Mouse (Mus musculus) spleen, embryonic (tissue): Measurements from ENCODE around the gene Intu.

ENCODE experiments used
- CTCF ChIA-PET: fragments of 350-600 bp; sonication (Branson Sonifier 250); formaldehyde crosslinking; loops from one replicate; lab custom pipeline; 2022; lab: Charles Lee

Intu gene

DNA sequence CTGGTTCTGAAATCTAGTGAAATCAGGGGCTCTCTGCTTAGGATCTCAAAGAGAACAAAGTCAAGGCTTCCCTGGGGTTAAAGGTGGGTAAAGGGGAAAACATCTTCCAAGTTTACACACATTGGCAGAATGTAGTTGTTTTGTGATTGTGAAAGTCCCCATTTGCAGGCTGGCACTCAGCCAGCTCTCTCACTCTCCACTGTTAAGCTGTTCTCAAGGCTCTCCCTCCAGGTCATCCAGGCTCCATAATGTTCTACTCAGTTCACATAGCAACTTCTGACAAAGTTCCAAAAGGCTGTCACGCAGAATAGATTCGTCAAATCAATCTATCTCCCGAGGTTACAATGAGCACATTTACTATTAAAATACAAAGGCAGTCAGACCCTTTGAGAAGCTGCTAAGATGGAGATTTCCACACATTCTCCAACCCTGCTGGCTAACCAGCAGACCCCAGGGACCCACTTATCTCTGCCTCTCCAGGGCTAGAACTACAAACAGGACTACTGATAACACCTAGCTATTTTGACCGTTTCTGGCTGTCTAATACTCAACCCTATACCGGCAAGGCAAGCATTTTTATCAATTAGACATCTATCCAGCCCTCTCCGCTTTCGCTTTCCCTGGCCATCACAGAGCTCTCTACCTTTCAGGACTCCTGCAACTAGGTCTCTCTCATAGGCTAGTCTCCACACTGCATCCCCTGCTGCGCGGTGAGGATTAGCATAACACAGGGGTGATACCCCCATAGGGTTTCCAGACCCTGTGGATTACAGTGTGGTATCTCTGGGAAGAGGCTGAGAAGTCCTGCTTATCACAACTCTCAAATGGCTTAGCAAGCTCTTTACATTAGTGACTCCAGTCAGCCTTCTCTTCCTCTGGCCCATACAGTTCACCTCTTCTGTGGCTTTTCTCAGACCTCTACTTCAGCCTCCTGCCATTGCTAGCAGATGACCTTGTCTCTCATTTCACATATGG, 2.8 kb upstream of the Intu start:
- CTCF ChIA-PET = no interaction called here

DNA sequence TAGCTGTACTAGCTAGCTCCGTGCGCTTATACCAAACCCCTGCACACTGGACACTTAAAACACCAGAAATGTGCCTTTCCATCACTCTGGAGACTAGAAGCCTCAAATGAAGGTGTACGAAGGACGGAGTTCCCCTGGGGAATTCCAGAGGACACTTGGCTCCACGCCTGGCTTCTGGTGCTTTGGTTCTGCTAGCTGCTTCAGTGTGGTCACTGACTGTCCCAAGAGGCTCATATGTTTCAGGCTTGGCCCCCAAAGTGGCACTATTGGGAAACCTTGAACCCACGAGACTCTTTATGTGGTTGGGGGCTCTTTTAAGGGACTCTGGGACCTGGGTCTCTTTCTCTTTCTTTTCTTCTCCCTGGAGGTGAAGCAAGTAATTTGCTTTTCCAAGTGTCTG, 2.1 kb upstream of the Intu start:
- CTCF ChIA-PET = no interaction called here

DNA sequence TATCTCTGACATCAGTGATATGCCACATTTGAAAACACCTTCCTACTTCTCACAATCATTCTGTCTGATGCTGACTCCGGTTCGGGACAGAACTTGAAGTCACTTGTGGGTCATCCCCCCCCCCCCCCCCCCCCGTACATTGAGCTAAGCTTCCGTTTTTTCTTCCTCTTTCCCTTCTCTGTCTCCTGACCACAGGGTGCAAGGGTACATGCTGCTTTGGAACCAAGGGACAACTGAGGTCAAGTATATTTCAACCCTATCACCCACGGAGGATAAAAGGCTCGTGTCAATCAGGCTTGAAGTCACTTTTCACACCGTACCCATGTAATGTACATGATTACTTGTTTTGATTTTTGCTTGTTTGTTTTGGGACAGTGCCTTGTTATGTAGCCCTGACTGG, 241 bp upstream of the Intu start:
- CTCF ChIA-PET = no interaction called here

DNA sequence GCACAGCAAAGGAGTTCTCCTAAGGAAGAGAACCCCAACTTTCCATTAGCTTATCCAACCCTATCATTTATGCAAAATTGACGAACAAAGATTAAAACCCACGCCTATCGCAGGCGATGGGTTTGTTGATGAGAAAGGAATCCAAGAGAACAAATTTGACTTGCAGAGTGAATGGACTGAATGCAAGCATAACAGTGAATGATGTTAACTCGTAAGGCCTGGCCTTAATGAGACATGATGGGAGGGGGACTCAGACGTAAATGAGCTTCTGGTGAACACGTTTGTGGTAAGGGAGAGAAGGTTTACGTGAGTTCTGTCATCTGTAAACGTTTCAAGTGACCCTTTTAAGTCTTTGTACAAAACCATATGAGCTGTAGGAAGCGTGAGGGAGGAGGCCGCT, 1.2 kb downstream of the Intu start:
- CTCF ChIA-PET = interaction anchor here (0.5 kb wide), 1 partner anchor 1309 kb away, joined by 4 read pairs; no protein-coding TSS in a partner anchor

DNA sequence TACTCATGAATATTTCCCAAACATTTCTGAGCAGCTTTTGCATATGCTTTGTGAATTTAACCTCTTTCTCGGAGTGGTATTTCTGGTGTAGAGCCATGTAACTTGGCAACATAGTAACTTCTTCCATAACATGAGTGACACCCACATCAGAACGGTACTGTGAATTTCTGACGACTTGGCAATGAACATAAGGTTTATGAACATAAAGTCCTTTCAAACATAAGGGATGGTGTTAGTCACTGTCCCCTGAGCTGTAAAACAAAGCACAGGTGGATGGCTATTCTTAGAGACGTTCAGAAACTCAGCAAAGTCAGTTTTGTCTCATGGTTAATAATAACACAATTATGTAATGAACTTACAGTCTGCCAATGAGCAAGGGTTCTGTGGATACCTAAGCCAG, 3.1 kb downstream of the Intu start:
- CTCF ChIA-PET = no interaction called here

DNA sequence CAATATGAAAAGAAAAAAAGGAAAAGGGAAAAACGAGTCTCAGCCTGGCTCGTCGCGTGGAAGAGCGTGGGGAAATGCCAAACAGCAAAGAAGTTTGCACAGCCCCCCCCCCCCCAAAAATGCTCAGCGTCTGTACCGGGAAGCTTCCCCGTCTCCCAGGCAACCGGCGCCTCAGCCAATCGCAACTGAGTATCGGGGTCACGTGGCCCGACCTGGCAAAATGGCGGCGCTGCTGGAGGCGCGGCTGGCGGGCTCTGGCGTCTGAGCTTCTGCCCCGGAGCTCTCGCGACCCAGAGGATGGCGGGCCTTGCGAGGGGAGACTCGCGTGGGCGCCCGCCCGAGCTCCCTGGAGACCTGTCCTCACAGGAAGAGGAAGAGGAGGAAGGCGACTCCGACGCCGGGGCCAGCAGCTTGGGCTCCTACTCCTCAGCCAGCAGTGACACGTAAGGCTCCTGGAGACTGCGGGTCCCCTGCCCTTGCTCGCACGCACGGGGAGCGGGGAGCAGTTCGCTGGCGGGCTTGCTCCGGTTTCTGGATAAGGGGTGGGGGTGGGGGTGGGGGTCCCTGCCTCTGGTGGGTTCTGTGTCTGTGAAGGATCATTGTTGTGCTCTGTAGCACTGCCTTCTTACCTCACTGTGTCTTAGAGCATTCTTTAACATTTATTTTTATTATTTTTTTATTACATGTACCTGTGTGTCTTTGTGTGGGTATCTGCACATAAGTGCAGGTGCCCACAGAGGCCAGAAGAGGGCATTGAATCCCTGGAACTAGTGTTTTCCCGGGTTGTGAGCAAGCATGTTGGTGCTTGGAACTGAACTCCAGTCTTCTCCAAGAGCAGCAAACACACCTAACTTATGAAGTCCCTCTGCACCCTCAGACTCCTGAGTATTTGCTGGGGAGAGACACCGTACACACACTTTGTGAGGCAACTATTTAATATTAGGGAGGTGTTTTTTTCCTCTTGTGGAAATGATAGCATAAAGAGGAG, 9.8 kb downstream of the Intu start:
- CTCF ChIA-PET = no interaction called here

DNA sequence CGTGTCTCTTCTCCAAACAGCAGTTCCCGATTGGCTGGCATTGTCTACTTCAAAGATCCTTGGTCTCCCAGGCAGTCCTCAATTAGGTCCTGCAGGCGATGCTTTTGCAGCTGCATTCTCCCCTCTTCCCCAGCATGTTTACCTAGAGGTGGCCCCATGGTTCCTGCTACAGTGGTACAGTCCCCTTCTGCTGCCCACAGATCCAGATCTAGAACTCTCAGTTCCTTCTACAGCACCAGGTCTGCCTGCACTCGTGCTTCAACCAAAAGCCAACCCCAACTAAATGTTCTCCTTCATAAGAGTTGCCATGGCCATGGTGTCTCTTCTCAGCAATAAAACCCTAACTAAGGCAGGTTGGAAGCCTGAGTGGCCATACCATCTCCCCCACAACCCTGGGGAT, 15.5 kb downstream of the Intu start:
- CTCF ChIA-PET = interaction anchor here (0.9 kb wide), 1 partner anchor 23 kb away, joined by 13 read pairs; no protein-coding TSS in a partner anchor

DNA sequence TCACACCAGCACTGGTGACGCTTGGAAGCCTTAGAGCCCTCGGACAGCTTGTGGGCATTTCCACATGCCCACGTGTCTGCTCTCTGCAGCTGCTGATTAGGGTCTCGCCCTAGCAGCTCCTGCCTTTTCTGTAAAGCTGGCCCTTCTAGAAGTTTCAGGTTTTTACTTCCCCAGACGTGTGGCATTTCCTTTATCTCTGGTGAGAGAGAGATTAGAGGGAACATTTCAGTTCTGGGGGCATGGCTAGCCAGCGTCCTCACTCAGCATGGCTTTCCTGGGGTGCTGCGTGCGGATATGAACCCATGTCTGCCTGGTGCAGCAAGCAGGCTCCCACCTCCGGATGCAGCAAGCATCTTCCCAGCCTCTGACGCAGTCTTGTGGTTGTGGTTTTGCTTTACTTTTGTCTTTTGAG, 121.9 kb downstream of the Intu start:
- CTCF ChIA-PET = no interaction called here

DNA sequence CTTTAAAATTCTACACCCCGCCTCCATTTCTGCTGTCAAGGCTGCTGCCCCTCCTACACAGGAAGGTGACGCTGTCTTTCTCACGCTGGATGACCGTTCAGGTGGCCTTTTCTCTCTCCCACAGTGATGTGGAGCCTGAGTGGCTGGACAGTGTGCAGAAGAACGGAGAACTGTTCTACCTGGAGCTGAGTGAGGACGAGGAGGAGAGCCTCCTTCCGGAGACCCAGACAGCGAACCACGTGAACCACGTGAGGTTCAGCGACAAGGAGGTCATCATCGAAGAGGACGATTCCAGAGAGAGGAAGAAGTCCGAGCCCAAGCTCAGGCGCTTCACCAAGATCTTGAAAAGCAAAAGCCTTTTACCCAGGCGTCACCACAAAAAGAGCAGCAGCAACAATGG, 122.5 kb downstream of the Intu start:
- CTCF ChIA-PET = no interaction called here

DNA sequence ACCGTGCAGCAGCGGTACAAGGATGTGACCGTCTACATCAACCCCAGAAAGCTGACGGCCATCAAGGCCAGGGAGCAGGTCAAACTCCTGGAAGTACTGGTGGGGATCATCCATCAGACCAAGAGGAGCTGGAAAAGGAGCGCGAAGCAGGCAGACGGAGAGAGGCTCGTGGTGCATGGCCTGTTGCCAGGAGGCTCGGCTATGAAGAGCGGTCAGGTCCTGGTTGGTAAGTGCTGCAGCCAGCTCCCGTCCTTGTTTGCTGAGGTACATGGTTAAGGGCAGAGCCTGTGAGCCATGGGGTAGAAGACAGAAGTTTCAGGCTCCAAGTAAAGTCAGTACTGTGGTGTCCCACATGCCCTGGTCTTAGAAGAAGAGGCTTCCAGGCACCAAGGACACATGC, 122.9 kb downstream of the Intu start:
- CTCF ChIA-PET = no interaction called here

DNA sequence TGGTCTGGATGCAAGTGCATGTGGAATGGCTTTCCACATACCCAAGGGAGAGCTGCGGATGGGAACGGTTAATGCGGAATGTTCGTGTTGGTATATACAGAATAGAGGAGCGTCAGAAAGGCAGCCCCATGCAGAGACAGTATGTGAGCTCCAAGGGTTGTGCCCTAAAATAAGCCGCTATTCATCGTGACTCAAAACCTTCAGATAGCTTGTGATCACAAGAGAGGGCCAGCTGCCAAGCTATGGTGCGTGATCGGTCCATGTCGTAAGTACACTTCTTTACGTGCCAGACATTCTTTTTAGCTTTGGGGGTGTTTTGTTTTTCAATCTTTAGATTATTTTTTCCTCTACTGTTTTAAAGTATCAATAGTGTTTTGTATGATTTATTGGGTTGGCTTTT, 124.5 kb downstream of the Intu start:
- CTCF ChIA-PET = no interaction called here

DNA sequence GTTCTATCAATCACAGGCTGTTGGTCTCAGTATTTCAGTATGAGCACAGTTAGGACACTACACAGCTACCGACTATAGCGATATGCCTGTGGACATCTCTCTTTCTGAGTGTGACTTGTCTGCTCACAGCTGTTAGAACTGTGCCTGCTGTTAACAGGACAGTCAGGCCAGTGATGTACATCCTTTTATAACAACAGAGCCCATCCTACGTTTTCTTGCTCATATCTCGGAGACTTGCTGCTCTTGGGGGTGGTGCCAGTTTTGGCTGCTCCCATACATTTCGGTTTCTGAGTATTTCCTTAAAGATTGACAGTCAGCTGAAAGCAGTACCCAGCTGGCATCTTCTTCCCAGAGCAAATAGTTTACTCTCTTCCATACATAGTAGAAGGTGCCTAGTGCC, 125.3 kb downstream of the Intu start:
- CTCF ChIA-PET = no interaction called here

DNA sequence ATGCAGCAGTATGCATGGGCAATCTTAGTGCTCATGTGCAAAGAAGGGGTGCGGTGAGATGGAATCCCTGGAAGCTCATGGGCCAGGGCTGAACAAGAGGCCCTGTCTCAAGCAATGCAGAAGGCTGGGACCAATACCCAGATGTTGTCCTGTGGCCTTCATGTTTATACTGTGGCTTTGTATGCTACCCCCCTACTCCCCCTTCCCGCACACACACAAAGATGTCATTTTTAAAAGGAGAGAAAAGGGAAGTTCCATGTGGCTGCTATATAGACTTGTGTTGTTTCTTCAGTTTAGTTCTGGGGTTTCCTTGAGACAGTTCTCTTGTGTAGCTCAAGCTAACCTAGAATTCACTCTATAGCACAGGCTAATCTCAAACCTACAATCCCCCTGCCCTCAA, 129.1 kb downstream of the Intu start:
- CTCF ChIA-PET = no interaction called here

DNA sequence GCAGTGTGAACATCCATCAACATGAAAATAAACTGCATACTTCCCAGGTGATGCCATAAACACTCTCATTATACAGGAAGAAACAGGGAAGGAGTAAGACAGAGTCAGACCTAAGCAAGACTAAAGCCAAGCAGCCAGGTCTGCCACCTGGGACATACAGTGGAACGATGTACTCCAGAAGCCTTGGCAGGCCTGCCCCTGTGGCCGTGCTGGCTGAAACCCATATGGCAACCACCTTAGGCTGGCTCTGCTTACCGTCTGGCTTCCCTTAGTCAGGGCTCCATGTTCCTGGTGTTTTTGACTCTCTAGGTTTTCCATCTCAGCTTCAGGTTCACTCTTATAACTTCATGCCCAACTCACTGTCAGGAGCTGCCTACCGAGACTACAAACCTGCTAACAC, 135.0 kb downstream of the Intu start:
- CTCF ChIA-PET = no interaction called here

DNA sequence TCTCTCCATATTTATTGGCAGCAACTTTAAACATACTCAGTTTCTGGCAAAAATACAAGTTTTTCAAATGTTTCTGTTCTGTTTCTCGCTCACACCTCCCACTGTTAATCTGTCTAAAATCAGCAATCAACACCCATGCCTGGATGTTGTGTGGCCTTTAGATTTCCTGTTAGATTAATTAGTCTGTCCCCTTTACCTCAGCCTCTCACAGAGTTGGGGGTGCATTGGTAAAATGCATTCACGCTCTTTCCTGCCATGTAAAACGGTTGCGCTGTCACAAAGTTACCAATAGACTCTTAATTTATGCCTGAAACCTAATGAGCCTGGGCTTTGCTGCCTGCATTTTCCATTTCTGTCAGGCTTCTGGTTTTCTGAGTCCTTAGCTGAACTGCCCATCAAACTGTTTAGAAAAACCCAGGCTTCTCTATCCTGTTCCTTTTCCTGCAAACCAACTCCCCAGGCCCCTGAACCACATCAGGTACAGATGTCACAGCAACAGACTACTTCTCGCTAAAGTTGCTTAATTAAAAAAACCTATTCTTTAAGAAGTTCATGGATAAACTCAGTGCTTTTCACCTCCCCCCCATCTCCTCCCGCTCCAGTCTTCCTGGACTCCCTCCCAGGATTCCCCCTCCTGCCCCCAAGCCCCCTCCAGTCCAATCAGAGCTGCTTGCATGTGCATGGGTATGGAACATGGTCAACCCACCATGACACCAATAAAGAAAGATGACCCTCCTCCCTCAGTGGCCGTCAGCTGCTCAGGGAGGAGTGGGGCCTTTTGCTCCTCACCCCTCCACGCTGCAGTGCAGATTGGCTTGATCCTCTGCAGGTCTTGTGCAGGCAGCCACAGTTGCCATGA, 136.0 kb downstream of the Intu start:
- CTCF ChIA-PET = no interaction called here

DNA sequence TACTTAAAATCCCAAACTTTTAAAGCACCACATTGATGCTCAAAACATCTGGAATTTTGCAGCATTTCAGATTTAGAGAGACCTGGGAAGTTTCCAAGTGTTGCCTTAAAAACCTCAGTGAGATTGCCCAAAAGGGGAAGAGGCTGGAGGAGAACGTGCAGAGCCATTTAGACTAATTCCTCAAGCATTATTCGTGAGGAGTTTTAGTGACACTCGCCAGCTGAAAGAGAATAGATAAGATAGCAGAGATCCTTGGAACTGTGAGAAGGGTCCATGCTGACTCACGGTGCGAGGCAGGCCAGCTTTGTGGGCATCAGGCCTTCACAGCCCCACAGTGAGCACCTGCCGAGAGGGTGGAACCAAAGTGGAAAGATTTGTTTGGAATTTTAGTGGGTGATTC, 137.8 kb downstream of the Intu start:
- CTCF ChIA-PET = interaction anchor here (0.6 kb wide), 1 partner anchor 39 kb away, joined by 4 read pairs; no protein-coding TSS in a partner anchor

DNA sequence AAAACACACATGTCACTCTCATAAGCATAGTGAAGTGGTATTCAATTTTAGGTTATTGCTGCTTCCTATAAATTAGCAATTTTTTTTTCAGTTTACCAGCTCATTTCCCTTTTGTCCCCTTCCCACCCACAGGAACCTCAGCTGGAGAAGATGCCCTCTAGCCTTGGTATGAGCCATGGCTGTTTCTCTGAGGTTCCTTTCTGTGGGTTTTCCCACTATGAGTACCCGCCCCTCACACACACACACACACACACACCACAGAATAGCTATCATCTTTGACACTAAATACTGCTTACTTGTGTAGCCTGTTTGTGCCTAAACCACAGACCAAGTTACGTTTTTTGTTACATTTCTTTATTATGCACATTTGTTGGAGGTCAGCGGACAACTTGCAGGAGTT, 138.3 kb downstream of the Intu start:
- CTCF ChIA-PET = no interaction called here

DNA sequence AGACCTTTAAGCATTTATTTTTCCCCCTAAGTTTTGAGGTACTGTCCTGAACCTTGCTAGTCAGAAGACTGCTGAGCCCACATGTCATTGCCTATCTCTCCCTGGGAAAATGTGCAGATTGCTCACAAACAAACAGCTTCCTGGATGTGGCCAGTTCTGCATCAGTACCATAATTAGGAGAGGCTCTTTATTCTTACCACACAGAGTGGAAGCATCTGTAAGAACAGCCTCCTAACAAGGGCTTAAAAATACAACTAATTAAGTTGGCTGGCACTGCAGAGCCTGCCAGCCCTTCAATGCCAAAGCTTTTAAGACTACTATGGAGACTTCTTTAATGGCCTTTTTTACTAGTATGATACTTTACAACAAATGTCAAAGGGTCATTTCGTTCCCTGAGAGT, 142.4 kb downstream of the Intu start:
- CTCF ChIA-PET = no interaction called here

DNA sequence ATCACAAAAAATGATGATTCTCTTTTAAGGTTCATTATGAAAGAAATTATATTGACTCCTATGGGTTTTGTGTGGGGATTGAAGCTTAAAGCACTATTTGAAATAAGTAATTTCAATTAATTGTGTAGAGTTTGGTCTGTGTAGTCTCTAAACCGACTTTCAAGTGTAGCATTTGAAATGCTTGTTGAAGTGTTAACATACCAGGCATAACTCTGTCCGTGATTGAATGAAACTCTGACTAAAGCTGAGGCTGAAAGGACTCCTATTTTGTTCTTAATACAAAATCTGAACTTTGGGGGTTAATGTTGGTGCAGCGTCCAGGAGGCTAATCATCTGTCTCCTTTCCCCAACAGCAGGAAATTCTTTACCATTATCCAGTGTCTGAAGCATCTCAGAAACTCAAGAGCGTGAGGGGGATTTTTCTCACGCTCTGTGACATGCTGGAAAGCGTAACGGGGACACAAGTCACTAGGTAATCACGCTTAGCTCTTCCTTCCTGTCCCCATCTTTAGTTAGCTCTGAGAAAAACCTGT, 143.9 kb downstream of the Intu start:
- CTCF ChIA-PET = no interaction called here

DNA sequence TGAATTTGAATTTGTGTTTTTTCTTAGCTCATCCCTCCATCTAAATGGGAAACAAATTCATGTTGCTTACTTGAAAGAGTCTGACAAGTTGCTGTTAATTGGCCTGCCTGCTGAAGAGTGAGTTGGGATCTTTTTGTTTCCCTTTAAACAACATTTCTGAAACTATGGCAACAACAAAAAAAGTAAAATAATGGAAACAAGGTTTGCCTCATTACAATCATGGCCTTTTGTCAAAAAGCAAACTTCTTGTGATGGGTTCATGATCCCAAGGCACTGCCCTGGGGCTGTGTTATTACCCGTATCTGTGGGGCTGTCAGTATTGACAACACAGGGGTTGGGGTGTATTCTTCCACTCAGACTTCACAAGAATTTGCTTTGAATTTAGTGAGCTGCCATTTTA, 147.8 kb downstream of the Intu start:
- CTCF ChIA-PET = no interaction called here

DNA sequence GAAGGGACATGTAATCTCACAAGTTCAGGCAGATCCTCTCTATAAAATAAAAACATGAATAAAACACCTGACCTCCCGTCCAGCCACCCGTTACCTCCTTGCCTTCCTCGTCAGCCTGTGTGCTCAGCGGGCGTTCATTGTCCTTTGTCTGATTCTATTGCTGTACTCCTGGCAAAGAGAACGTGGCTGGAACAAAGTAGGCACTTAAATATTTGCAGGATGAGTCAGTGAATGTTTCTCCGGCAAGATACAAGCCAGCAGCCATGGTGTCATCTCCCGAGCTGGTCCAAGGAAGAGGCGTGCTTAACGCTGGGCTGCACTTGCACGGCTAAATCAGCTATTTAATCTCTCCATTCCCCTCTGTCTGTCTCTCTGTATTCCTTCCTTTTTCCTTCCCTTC, 151.3 kb downstream of the Intu start:
- CTCF ChIA-PET = no interaction called here
